Mouse (Mus musculus) liver, embryonic 14.5 days (tissue): Measurements from ENCODE around the gene Dync2li1. TPM values are rescaled to one million over a fixed set of nuclear protein-coding genes. Genes with fewer than 3 reads are reported as not detected.

Source experiments
- ATAC-seq: fragments of 200-750 bp; cut with Nextera tagmentation; 2 replicates; pipeline ENCODE4 v1.8.0; 2017; ENCODE audit warnings: moderate number of reproducible peaks, mild to moderate bottlenecking, moderate library complexity; ENCODE audit not compliant: insufficient read depth
- DNase-seq, 3 experiments: peaks; one replicate each; pipeline ENCODE4 v3.0.0-alpha.2; 2012 to 2013; ENCODE audit warnings: low read depth in 3 of 3, low spot score in 3 of 3
- H3K27ac ChIP-seq: fragments of 300-500 bp; sonication (generic); 2 replicates; pipeline ENCODE4 v1.5.1; 2014; ENCODE audit warnings: moderate library complexity, mild to moderate bottlenecking, control low read depth, inconsistent platforms
- H3K27me3 ChIP-seq: fragments of 300-500 bp; sonication (generic); 2 replicates; pipeline ENCODE4 v1.6.1; 2014; ENCODE audit warnings: mild to moderate bottlenecking, low read length, moderate library complexity; ENCODE audit not compliant: control insufficient read depth, insufficient read depth
- H3K36me3 ChIP-seq: fragments of 300-500 bp; sonication (generic); replicated peaks from 2 replicates; pipeline ENCODE4 v1.6.1; 2014; ENCODE audit warnings: low read depth; ENCODE audit not compliant: control insufficient read depth, insufficient read depth
- H3K4me1 ChIP-seq, 2 experiments: fragments of 200-500 bp in 1 of 2; fragments of 300-500 bp in 1 of 2; sonication (generic) in 1 of 2; replicated peaks; 2 replicates each; pipeline ENCODE4 v1.6.1; 2012 to 2014; ENCODE audit warnings: antibody characterized with exemption in 1 of 2, inconsistent platforms in 1 of 2, low read length in 1 of 2; ENCODE audit not compliant: control insufficient read depth in 2 of 2, insufficient read depth in 2 of 2
- H3K4me2 ChIP-seq: fragments of 300-500 bp; sonication (generic); 2 replicates; pipeline ENCODE4 v1.6.1; 2014; ENCODE audit warnings: low read depth, mild to moderate bottlenecking, control low read depth, moderate library complexity
- H3K4me3 ChIP-seq, 2 experiments: fragments of 200-500 bp in 1 of 2; fragments of 300-500 bp in 1 of 2; sonication (generic) in 1 of 2; 2 replicates each; pipeline ENCODE4 v1.5.1; 2012 to 2014; ENCODE audit warnings: low read depth in 2 of 2, low read length in 2 of 2, mild to moderate bottlenecking in 2 of 2, control low read depth in 1 of 2, inconsistent platforms in 1 of 2, moderate library complexity in 1 of 2; ENCODE audit not compliant: insufficient read depth in 1 of 2
- H3K9ac ChIP-seq: fragments of 300-500 bp; sonication (generic); replicated peaks from 2 replicates; pipeline ENCODE4 v1.6.1; 2014; ENCODE audit warnings: mild to moderate bottlenecking, control low read depth, moderate library complexity
- H3K9me3 ChIP-seq: fragments of 300-500 bp; sonication (generic); 2 replicates; pipeline ENCODE4 v1.6.1; 2016; ENCODE audit warnings: low read length, mixed read lengths; ENCODE audit not compliant: control insufficient read depth
- CTCF ChIP-seq: IDR thresholded peaks from 2 replicates; pipeline ENCODE4 v1.5.1; 2016; ENCODE audit warnings: antibody characterized with exemption, low read depth, control low read depth
- EP300 ChIP-seq: IDR thresholded peaks from 2 replicates; pipeline ENCODE4 v1.6.1; 2016; ENCODE audit warnings: antibody characterized with exemption, low read depth
- WGBS: fragments of 180-500 bp; shearing (Covaris S2); extraction: QIAGEN DNeasy Blood & Tissue Kit; methylation state at CpG from one replicate; pipeline ENCODE4 v1.1.7; 2014; ENCODE audit not compliant: insufficient replicate concordance; 5-methylcytosine and 5-hydroxymethylcytosine counted together
- polyA plus RNA-seq, 2 experiments: library from polyadenylated mRNA; depleted of rRNA in 1 of 2; stranded (reverse) in 1 of 2; unstranded in 1 of 2; fragments of >200 nt; fragmentation: Nextera tagmentation in 1 of 2; extraction: Ambion mirVana in 1 of 2; gene quantifications; 2 replicates each; pipeline versions ENCODE4 v1.2.1 to v1.2.3; 2012 to 2014

Dync2li1 gene
- polyA plus RNA-seq, 2 experiments: 1.1 to 1.8 TPM

GRCm38 (mm10) chr17:84622028-84622427 lies 4.3 kb upstream of the Dync2li1 start:
- no peak for ATAC-seq
- no peak for DNase-seq
- Histone ChIP-seq H3K4me3 (no peak overlapping the region), H3K27me3 (no peaks in the 10 kb centered on the region), H3K9ac (no peak overlapping the region), H3K36me3 (no peaks in the 10 kb centered on the region), H3K9me3 (no peaks in the 10 kb centered on the region), H3K4me1 (0 out of 4 replicates have a peak, but pooled peaks cover 0 to 2% of the 10 kb centered on the region in 2 experiments), H3K27ac (no peak overlapping the region), H3K4me2 (no peak overlapping the region)
- 56% methylated on average over 4 of the region's 4 CpGs for WGBS
- peak; percentile 24; the same call in 1 of the 2 replicates for TF ChIP-seq CTCF
- TF ChIP-seq EP300: no peak

- ATAC-seq (no peak), DNase-seq (no peak)
- no peak overlapping the region for H3K9ac ChIP-seq
- no peak overlapping the region for H3K27ac ChIP-seq
- no peak overlapping the region for H3K4me3 ChIP-seq
- H3K4me2 ChIP-seq: no peak overlapping the region
- no peak for TF ChIP-seq EP300
- TF ChIP-seq CTCF: no peak
- H3K9me3 ChIP-seq: no peaks in the 10 kb centered on the region
- H3K36me3 ChIP-seq: no peaks in the 10 kb centered on the region
- 34% methylated on average over 2 of the region's 2 CpGs for WGBS
- no peaks in the 10 kb centered on the region for H3K27me3 ChIP-seq
- H3K4me1 ChIP-seq: 0 out of 4 replicates have a peak, but pooled peaks cover 0 to 2% of the 10 kb centered on the region in 2 experiments
These were observed 3.4 kb upstream of the Dync2li1 start for GRCm38 (mm10) chr17:84622873-84623272.

GRCm38 (mm10) chr17:84626857-84627305 lies 585 bp downstream of the Dync2li1 start:
- Histone ChIP-seq H3K27ac (no peak overlapping the region), H3K4me1 (no peaks in the 10 kb centered on the region), H3K4me3 (no peak overlapping the region), H3K9me3 (no peaks in the 10 kb centered on the region), H3K36me3 (no peaks in the 10 kb centered on the region), H3K4me2 (peak overlapping the region; percentile 57), H3K9ac (no peak overlapping the region), H3K27me3 (no peaks in the 10 kb centered on the region)
- TF ChIP-seq EP300 (no peak), CTCF (no peak)
- ATAC-seq: no peak
- no peak for DNase-seq
- WGBS: 39% methylated on average over 9 of the region's 9 CpGs

- ATAC-seq: no peak
- Histone ChIP-seq H3K27ac (no peak overlapping the region), H3K9ac (no peak overlapping the region), H3K9me3 (no peaks in the 10 kb centered on the region), H3K4me1 (no peaks in the 10 kb centered on the region), H3K27me3 (no peaks in the 10 kb centered on the region), H3K4me3 (no peak overlapping the region), H3K36me3 (no peaks in the 10 kb centered on the region), H3K4me2 (no peak overlapping the region)
- 70% methylated on average over 10 of the region's 10 CpGs for WGBS
- TF ChIP-seq CTCF (no peak), EP300 (no peak)
- no peak for DNase-seq
These were observed 1.4 kb downstream of the Dync2li1 start for GRCm38 (mm10) chr17:84627721-84628120.

GRCm38 (mm10) chr17:84628611-84629010 lies 2.3 kb downstream of the Dync2li1 start:
- DNase-seq (no peak), ATAC-seq (no peak)
- H3K4me1 ChIP-seq: peaks cover 0 to 3% of the 10 kb centered on the region in 2 experiments; a peak in 1 of 4 replicates
- H3K4me3 ChIP-seq: no peak overlapping the region
- H3K27me3 ChIP-seq: no peaks in the 10 kb centered on the region
- no peaks in the 10 kb centered on the region for H3K9me3 ChIP-seq
- H3K36me3 ChIP-seq: no peaks in the 10 kb centered on the region
- 71% methylated on average over 9 of the region's 9 CpGs for WGBS
- no peak overlapping the region for H3K9ac ChIP-seq
- no peak overlapping the region for H3K4me2 ChIP-seq
- no peak overlapping the region for H3K27ac ChIP-seq
- no peak for TF ChIP-seq CTCF
- no peak for TF ChIP-seq EP300
